Mouse (Mus musculus): ENCODE measurements around the gene Hecw2. TPM values are rescaled to one million over a fixed set of nuclear protein-coding genes. Genes with fewer than 3 reads are reported as not detected.

Gene Hecw2
- total RNA-seq, 2 experiments from 2014 or later: 55.2 to 57.4 TPM

- no peak overlapping the region for H3K4me3 ChIP-seq
- TF ChIP-seq CTCF (IDR thresholded peaks at IDR 0.05): no peak
- H3K27ac ChIP-seq: no peak overlapping the region
- intact Hi-C loops (cut with DNase I): no loop called here
- no peak for DNase-seq (ENCODE audit: extremely low spot score in 1 of 2, low spot score in 2 of 2)
Observed at GRCm38 (mm10) chr1:53782956-53783355, 412.0 kb downstream of the Hecw2 start.

GRCm38 (mm10) chr1:53782079-53782478 is 412.9 kb downstream of the Hecw2 start:
- no peak overlapping the region for H3K27ac ChIP-seq
- intact Hi-C loops (cut with DNase I): no loop called here
- TF ChIP-seq CTCF (IDR thresholded peaks at IDR 0.05): no peak
- no peak for DNase-seq (ENCODE audit: extremely low spot score in 1 of 2, low spot score in 2 of 2)
- H3K4me3 ChIP-seq: no peak overlapping the region

- Histone ChIP-seq H3K27ac (no peak overlapping the region), H3K4me3 (no peak overlapping the region)
- DNase-seq (ENCODE audit: extremely low spot score in 1 of 2, low spot score in 2 of 2): no peak
- no peak for TF ChIP-seq CTCF (IDR thresholded peaks at IDR 0.05)
- intact Hi-C loops (cut with DNase I): no loop called here
Observed at GRCm38 (mm10) chr1:53781311-53781710, 413.7 kb downstream of the Hecw2 start.

GRCm38 (mm10) chr1:53776176-53776905 is 418.6 kb downstream of the Hecw2 start:
- intact Hi-C loops (cut with DNase I): no loop called here
- DNase-seq (ENCODE audit: extremely low spot score in 1 of 2, low spot score in 2 of 2): no peak
- no peak for TF ChIP-seq CTCF (IDR thresholded peaks at IDR 0.05)

GRCm38 (mm10) chr1:53775545-53775944 is 419.4 kb downstream of the Hecw2 start:
- Histone ChIP-seq H3K4me3 (no peak overlapping the region), H3K27ac (no peak overlapping the region)
- intact Hi-C loops (cut with DNase I): no loop called here
- TF ChIP-seq CTCF (IDR thresholded peaks at IDR 0.05): no peak
- DNase-seq (ENCODE audit: extremely low spot score in 1 of 2, low spot score in 2 of 2): no peak

More at GRCm38 (mm10) chr1:53776176-53776905, 418.6 kb downstream of the Hecw2 start:
- Histone ChIP-seq H3K4me3 (no peak overlapping the region), H3K27ac (no peak overlapping the region)

GRCm38 (mm10) chr1:53775036-53775435 is 419.9 kb downstream of the Hecw2 start:
- TF ChIP-seq CTCF (IDR thresholded peaks at IDR 0.05): no peak
- H3K27ac ChIP-seq: no peak overlapping the region
- intact Hi-C loops (cut with DNase I): no loop called here
- DNase-seq (ENCODE audit: extremely low spot score in 1 of 2, low spot score in 2 of 2): no peak
- H3K4me3 ChIP-seq: no peak overlapping the region

GRCm38 (mm10) chr1:53774571-53774970 is 420.4 kb downstream of the Hecw2 start:
- Histone ChIP-seq H3K27ac (no peak overlapping the region), H3K4me3 (no peak overlapping the region)
- DNase-seq (ENCODE audit: extremely low spot score in 1 of 2, low spot score in 2 of 2): no peak
- intact Hi-C loops (cut with DNase I): no loop called here
- TF ChIP-seq CTCF (IDR thresholded peaks at IDR 0.05): no peak

GRCm38 (mm10) chr1:53773994-53774393 is 421.0 kb downstream of the Hecw2 start:
- H3K27ac ChIP-seq: no peak overlapping the region
- intact Hi-C loops (cut with DNase I): no loop called here
- no peak for DNase-seq (ENCODE audit: extremely low spot score in 1 of 2, low spot score in 2 of 2)
- no peak for TF ChIP-seq CTCF (IDR thresholded peaks at IDR 0.05)
- H3K4me3 ChIP-seq: no peak overlapping the region

GRCm38 (mm10) chr1:53772967-53773366 is 422.0 kb downstream of the Hecw2 start:
- DNase-seq (ENCODE audit: extremely low spot score in 1 of 2, low spot score in 2 of 2): no peak
- no peak for TF ChIP-seq CTCF (IDR thresholded peaks at IDR 0.05)
- H3K4me3 ChIP-seq: no peak overlapping the region
- intact Hi-C loops (cut with DNase I): no loop called here
- H3K27ac ChIP-seq: no peak overlapping the region

GRCm38 (mm10) chr1:53771476-53771875 is 423.5 kb downstream of the Hecw2 start:
- no peak for DNase-seq (ENCODE audit: extremely low spot score in 1 of 2, low spot score in 2 of 2)
- intact Hi-C loops (cut with DNase I): no loop called here
- TF ChIP-seq CTCF (IDR thresholded peaks at IDR 0.05): no peak
- no peak overlapping the region for H3K27ac ChIP-seq
- no peak overlapping the region for H3K4me3 ChIP-seq

GRCm38 (mm10) chr1:53766112-53766511 is 428.9 kb downstream of the Hecw2 start:
- H3K4me3 ChIP-seq: no peak overlapping the region
- no peak for TF ChIP-seq CTCF (IDR thresholded peaks at IDR 0.05)
- H3K27ac ChIP-seq: no peak overlapping the region
- intact Hi-C loops (cut with DNase I): no loop called here
- no peak for DNase-seq (ENCODE audit: extremely low spot score in 1 of 2, low spot score in 2 of 2)

GRCm38 (mm10) chr1:53757316-53757715 is 437.7 kb downstream of the Hecw2 start:
- DNase-seq (ENCODE audit: extremely low spot score in 1 of 2, low spot score in 2 of 2): no peak
- intact Hi-C loops (cut with DNase I): no loop called here
- no peak for TF ChIP-seq CTCF (IDR thresholded peaks at IDR 0.05)
- no peak overlapping the region for H3K27ac ChIP-seq
- H3K4me3 ChIP-seq: no peak overlapping the region

Small RNAs within 50 kb of the gene (microRNA-seq; reads per million reads assigned to microRNA genes)
- gene Mir7681: 0 reads per million in 2 experiments

Other genes with a start within 250 kb of the Hecw2 start
- gene Ccdc150, start 55.5 kb upstream of the Hecw2 start, total RNA-seq (2021): not detected
- gene Gtf3c3, start 243.8 kb upstream of the Hecw2 start, total RNA-seq (2021): 10 to 100 TPM; 27.7 to 33.6 TPM

All from left cerebral cortex, adult 2 months (tissue).